In the genomic region with DNA sequence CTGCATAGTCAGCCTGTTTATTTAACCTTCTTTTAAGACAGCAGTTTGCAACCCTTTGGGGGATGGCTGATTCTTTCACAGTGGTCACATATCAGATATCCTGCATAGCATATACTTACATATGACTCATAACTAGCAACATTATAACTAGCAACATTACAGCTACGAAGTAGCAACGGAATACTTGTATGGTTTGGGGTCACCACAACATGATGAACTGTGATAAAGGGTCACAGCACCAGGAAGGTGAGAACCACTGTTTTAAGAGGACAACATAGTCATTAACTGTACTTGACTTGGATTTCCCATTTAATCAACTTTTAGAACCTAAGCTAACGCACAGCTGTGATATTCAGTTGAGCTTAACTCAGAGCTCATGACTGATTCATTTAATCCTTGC, we compare ENCODE assay signal across 30 mouse cellular contexts. TPM values are rescaled to one million over a fixed set of nuclear protein-coding genes. Genes with fewer than 3 reads are reported as not detected.
"Had no signal": no experiment of that assay in that cellular context is flagged by ENCODE, and none has a peak within 500 bp of the region (broad histone marks: within the 10 kb centered on the region; RNA-seq: fewer than 3 reads in every experiment).

No protein-coding gene starts in this region.

- ATAC-seq: midbrain, embryonic 16.5 days had no signal

- H3K27me3 ChIP-seq: liver, embryonic 13.5 days; midbrain, embryonic 12.5 days; neural tube, embryonic 12.5 days; neural tube, embryonic 15.5 days had no signal

- H3K4me3 ChIP-seq: left cerebral cortex, adult 2 months; liver, embryonic 13.5 days; midbrain, embryonic 12.5 days; neural tube, embryonic 12.5 days; neural tube, embryonic 15.5 days had no signal

- H3K4me2 ChIP-seq: liver, embryonic 13.5 days; midbrain, embryonic 12.5 days; neural tube, embryonic 12.5 days; neural tube, embryonic 15.5 days had no signal

- H3K4me1 ChIP-seq: midbrain, embryonic 12.5 days; neural tube, embryonic 12.5 days; neural tube, embryonic 15.5 days had no signal

- H3K27ac ChIP-seq: left cerebral cortex, adult 2 months; liver, embryonic 13.5 days; midbrain, embryonic 12.5 days; neural tube, embryonic 12.5 days; neural tube, embryonic 15.5 days; stomach, postnatal 0 days had no signal

- H3K9me3 ChIP-seq: liver, embryonic 13.5 days; midbrain, embryonic 12.5 days; neural tube, embryonic 12.5 days; neural tube, embryonic 15.5 days had no signal

- H3K36me3 ChIP-seq: liver, embryonic 13.5 days; midbrain, embryonic 12.5 days; neural tube, embryonic 12.5 days; neural tube, embryonic 15.5 days had no signal

- H3K9ac ChIP-seq: liver, embryonic 13.5 days; midbrain, embryonic 12.5 days; neural tube, embryonic 12.5 days; neural tube, embryonic 15.5 days had no signal

- DNase-seq: kidney, adult 18-20 months; kidney, adult 9 months; kidney, postnatal 14 days; kidney, postnatal 4 days; layer of hippocampus, adult 9-11 months; layer of hippocampus, postnatal 36 days; liver, embryonic 13.5 days; lung, adult 2 months; lung, postnatal 14 days; lung, postnatal 4 days; right cerebral cortex, adult 18-20 months; right cerebral cortex, postnatal 14 days; thymus, adult 2 months; thymus, postnatal 36 days had no signal

RNA-seq across cellular contexts. Expression of a gene that starts 44.2 kb away (rescaled TPM):
- total RNA-seq: layer of hippocampus, adult 18-20 months; layer of hippocampus, postnatal 36 days; left cerebral cortex, adult 2 months; left cerebral cortex, postnatal 10 days; left cerebral cortex, postnatal 36 days; liver, adult 2 months had no signal
- polyA plus RNA-seq: kidney, embryonic 16.5 days; limb, embryonic 11.5 days; liver, adult 2 months; liver, embryonic 16.5 days; lung, embryonic 16.5 days; midbrain, embryonic 12.5 days; midbrain, embryonic 16.5 days; neural tube, embryonic 12.5 days; neural tube, embryonic 15.5 days; stomach, embryonic 14.5 days; stomach, postnatal 0 days; thymus, adult 2 months; urinary bladder, adult 2 months had no signal
